Mouse (Mus musculus): Measurements from ENCODE around the gene Snf8.

Snf8 gene

DNA sequence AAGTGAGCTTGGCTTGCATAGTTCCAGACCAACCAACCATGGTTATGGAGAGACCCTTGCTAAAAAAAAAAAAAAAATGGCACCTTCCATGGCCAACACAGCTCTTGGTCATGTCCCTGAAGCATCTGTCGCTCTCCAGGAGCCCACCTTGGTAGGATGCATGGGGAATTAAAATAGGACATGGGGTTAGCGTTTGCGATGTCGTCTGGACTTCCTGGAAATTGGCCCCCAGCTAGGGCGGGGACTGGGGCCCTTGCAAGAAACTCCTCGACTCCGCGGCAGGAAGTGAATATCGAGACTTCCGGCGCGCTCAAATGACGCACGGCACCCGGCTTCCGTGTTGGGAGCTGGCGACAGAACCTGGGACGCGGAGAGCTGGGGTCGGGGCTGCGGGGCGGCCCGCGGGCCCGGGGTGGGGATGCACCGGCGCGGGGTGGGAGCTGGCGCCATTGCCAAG lies at the start of gene Snf8:
TSS of gene Snf8 (plus strand) at position 290 of the 457 bp plus-strand sequence.
- peak; percentile 95 for DNase-seq (ENCODE audit: low spot score)

- DNase-seq (ENCODE audit: low spot score): no peak
Observed at GRCm38 (mm10) chr11:95987854-95988447, 46.7 kb upstream of the Snf8 start.

GRCm38 (mm10) chr11:95988533-95988932 lies 46.2 kb upstream of the Snf8 start:
- no peak for DNase-seq (ENCODE audit: low spot score)

GRCm38 (mm10) chr11:95989864-95990263 lies 44.8 kb upstream of the Snf8 start:
- DNase-seq (ENCODE audit: low spot score): no peak

DNA sequence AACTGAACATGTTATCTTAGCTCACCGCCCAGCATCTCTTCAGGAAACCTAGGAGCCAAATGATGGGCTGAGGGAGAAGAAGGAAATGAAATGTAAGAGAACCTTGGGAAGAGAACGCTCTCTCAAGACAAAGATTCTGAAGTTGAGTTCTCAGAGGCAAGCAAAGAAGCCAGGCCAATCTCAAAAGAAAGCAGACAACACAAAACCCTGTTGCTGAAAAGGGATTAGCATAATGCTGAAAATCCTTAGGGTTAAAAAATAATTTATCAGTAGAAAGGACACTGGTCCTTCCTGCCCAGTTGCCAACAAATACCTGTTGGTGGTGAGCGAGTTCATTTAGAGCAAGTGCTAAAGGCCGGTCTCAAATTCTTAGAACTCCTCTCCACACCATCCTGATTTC lies 44.3 kb upstream of the Snf8 start:
- DNase-seq (ENCODE audit: low spot score): no peak

DNA sequence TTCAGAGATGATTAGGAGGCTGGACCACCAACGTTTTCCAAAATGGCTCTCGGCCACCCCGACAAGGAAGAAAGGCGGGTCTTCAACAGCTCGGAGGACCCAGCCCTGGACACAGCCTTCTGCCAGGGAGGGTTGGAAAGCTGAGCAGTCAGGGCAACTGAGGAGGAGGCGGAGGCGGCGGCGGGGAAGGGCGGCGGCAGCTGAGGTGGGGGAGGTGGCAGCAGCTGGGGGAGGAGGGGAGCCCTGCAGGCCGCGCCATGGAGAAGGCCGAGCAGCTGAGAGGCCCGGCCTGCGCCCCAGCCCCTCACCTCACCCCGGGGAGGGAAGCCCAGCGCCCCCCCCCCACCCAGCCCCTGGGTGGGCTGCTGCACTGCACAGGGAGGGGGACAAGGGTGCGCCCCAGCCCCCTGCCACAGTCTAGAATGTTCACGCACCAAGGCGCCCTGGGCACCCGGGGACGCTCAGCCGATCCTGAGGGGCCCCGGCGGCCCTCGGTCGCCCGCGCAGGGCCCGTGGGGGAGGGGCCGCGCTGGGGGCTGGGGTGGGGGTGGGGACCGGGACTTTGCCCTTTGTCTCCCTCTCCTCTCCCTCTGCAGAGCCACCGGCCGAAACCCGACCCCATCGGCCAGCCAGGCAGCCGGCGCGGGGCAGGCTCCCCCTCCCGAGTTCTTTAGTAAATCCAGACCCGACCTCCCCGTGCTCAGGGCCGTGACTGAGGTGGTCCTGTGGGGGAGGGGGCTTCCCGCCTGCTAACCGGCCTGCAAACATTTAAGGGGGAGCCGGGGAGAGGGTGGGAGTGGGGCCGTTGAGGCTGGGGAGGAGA lies 43.6 kb upstream of the Snf8 start:
- peak; percentile 93 for DNase-seq (ENCODE audit: low spot score)

DNA sequence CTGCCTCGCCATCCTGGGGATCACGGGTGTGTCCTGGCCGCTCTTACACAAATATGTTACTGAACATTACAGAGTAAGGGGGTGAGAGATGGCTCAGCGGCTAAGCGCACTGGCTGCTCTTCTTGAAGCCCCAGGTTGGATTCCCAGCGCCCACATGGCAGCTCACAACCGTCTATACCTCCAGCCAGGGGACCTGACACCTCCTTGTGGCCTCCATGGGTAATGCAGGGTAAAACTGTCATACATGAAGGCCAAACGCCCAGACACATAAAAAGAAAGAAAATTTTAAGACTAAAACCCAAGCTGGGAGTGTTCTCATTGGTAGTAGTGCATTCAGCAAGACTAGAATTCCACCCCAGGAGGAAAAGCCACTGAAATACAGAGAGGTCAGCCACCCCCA lies 40.5 kb upstream of the Snf8 start:
- DNase-seq (ENCODE audit: low spot score): no peak

- DNase-seq (ENCODE audit: low spot score): peak; percentile 77
Observed at GRCm38 (mm10) chr11:96003100-96003900, 31.4 kb upstream of the Snf8 start.

DNA sequence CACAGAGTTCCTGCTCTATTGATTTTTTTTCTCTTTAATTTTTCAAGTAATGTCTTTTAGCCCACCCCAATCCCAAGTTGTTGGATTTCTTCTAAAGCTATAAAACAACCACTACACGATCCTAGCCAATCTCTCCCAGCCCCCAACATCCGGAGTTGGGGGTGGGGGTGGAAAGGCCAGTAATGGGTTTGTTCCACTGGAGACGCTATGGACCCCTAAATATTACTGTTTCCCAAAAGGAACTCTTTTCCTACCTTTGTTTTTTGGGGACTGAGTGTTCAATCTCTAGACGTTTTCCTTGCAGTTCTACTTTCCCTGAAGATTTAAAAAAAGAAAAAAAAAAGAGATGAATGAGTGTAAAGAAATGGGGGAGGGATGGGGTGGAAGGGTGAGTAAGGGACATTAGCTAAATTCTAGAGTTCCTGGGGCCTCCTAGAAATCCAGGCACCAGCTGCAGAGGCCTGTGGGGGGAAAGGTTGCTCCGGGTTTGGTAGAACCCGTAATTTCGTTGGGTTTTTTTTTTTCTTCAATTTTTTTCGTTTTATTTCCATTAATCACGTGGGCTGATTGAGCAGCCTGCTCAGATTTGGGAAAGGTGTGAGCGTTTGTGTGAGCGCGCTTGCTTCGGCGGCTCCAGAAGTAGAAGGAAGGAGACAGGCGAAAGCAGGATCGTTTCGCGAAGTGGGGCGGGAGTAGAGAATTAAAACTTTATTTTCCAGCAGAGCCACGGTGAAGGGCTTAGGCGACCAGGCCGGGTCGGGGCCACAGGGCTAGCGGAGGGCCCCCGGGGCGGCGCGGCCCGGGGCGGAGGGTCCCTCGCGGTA lies 30.5 kb upstream of the Snf8 start:
- peak; percentile 70 for DNase-seq (ENCODE audit: low spot score)

- DNase-seq (ENCODE audit: low spot score): peak; percentile 51
Observed at GRCm38 (mm10) chr11:96004793-96005402, 29.8 kb upstream of the Snf8 start.

GRCm38 (mm10) chr11:96005403-96006271 lies 29.0 kb upstream of the Snf8 start, which contains the start of gene Igf2bp1:
TSS of gene Igf2bp1 (minus strand) at chr11:96005940.
- peak; percentile 88 for DNase-seq (ENCODE audit: low spot score)

DNA sequence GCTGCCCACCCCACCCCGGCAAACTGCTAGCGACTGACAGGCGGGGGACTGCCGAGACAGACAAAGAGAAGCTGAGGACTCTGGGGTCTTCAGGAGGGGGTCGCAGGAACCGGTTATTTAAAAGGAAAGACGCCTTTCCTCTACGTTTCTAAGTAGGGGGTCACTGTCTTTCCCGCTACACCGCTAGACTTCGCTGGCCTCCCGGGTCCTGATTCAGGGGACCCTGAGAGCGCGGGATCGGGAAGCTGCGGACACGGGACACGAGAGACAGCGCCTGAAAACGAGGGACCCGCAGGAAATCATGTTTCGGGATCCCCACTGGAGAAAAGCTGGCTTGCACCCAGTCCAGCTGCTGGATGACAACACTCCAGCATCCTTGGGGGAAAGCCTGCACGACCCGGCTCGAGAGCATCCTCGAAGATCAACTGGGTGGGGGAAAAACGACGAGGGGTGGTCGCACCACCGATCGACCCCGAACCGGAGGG lies 28.3 kb upstream of the Snf8 start:
- peak; percentile 74 for DNase-seq (ENCODE audit: low spot score)

DNA sequence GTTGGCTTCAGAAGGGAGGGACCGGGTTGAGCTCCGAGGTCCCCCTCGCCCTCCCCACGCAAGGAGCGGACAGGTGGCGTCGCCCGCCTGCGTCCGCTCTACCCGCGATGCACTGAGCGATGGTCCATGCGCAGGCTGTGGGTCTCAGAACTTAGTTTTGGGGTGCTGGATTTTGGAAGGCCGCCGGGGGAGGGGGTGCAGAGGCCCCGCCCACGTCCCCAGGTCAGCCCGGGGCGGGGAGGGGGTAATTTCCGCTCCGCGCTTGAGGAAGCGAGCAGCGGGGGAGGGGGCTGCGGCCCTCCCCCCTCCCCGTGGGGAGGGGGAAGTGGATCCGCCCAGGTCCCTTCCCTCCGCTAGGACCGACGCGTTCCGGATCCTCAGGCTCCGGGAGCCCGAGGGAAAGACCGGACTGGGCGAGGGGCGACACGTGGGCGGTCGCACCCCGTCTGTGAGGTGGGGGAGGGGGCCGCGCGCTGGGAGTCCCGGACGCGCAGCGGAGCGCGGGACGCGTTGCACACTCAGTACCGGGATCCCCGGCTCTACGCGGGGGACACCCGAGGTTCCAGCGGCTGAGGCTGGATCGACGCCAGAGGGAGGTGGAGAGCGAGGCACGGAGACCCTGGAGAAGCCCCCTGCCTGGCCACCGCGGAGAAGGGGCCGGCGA lies 27.7 kb upstream of the Snf8 start:
- peak; percentile 94 for DNase-seq (ENCODE audit: low spot score)

DNA sequence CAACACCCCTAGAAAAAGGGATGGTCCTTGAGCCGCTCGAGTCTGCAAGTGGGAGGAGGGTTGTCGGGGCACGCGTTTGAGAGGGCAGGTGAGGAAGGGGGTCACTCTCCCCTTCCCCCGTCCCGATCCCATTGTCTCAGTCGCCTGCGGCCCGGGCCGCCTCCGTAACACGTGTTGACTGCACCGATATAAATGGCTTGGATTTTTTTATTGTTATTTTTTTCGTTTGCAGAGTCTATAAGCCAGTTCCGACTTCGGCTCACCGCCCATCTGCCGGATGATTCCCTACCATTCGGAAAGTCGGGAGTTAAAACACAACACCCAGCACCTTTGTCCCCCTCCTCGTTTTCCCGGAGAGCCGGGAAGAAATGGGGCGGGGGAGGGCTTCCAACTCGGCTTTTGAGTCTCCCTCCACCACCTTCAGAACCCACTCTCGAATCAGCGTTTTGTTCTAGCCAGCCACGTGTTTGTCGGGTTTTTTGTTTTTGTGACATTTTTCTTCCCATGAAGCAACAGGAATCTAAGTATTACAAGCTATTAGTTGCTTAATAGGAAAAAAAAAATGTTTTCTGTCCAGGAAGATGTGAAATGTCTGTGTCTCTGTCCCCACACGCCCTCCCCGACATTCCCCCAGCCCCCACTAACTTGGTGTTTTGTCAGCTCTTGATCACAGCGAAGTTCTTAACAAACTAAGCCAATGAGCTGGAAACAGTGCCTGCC lies 27.0 kb upstream of the Snf8 start:
- DNase-seq (ENCODE audit: low spot score): peak; percentile 81

DNA sequence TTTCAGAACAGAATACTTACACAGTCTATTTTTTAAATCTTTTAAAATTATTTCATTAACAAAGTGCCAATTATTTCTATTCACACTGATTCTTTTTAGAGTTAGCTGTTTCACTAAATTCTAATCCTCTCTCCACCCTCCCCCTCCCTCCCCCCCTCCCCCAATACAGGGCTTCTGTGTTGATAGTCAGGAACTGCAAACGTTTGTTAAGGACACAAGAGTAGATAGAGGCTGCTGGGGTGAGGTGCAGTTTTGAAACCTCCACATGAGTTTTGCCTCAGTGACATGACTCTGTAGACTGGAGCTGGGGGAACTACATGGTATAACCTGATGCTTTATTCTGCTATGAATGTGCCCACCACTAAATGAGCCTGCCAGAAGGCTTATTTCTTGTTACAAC lies 25.9 kb upstream of the Snf8 start:
- DNase-seq (ENCODE audit: low spot score): peak; percentile 61

DNA sequence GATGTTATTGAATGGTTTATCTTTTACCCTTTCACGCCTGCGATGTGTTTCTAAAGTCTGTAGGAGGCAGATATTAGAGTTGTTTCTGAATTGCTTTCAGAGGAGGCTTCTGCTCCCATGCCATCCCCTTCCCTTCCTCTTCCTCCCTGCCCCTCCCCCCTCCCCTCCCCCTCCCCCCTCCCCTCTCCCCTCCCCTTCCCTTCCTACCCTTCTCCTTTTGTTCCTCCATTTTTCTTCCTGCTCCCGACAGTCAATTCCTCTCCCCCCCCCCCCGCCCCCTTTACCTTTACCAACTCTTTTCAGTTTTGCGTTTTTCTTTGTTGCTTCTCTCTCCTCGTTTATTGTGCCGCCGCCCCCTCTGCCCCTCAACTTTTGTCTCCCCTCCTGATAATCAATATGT lies 22.7 kb upstream of the Snf8 start:
- no peak for DNase-seq (ENCODE audit: low spot score)

GRCm38 (mm10) chr11:96015421-96015820 lies 19.3 kb upstream of the Snf8 start:
- DNase-seq (ENCODE audit: low spot score): no peak

GRCm38 (mm10) chr11:96017941-96018351 lies 16.7 kb upstream of the Snf8 start:
- no peak for DNase-seq (ENCODE audit: low spot score)

DNA sequence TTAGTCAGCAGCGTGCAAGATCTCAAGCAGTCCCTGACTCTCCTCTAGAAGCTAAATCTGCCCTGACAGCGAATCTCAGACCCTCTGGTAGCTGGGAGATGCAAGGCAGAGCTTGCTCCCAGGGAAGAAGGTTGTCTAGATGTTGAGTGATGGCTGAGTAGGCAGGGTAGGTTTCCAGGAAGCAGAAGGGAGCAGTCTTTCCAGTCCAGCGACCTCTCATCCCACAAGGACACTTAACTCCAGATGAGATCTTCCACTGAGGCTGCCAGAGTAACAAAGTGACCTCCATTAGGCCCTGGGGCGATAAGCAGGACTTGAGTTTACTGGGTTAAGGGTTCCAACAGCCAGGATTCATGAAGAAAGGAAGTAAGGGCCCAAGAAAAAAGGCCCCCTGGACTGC lies 14.1 kb upstream of the Snf8 start:
- no peak for DNase-seq (ENCODE audit: low spot score)

Data from embryo, embryonic 10.5 days (tissue).